Mouse (Mus musculus): ENCODE results near the gene Olfr206. TPM values are rescaled to one million over a fixed set of nuclear protein-coding genes. Genes with fewer than 3 reads are reported as not detected.

Olfr206 gene
- not detected in 2 replicates for polyA plus RNA-seq (2012; rRNA removed; ENCODE audit: low replicate concordance)

GRCm38 (mm10) chr16:59349146-59349545 is at the start of gene Olfr206:
Gene Olfr206, minus strand, starts transcription at chr16:59349246.

GRCm38 (mm10) chr16:59363893-59364292 is 14.8 kb upstream of the Olfr206 start, which contains the start of gene Olfr209:
Gene Olfr209, minus strand, starts transcription at chr16:59363993.

GRCm38 (mm10) chr16:59331038-59331437 is 18.0 kb downstream of the Olfr206 start, which contains the start of gene Olfr205:
Gene Olfr205, minus strand, starts transcription at chr16:59331138.

GRCm38 (mm10) chr16:59318148-59318547 is 30.9 kb downstream of the Olfr206 start, which contains the start of gene Olfr204:
Gene Olfr204, minus strand, starts transcription at chr16:59318248.

GRCm38 (mm10) chr16:59298581-59298980 is 50.5 kb downstream of the Olfr206 start, which contains the start of gene Olfr203:
Gene Olfr203, plus strand, starts transcription at chr16:59298881.

Other genes starting within 250 kb of the Olfr206 start
- not detected in 2 replicates for gene Olfr193, start 237.4 kb downstream of the Olfr206 start, polyA plus RNA-seq (2012; rRNA removed; ENCODE audit: low replicate concordance)
- not detected in 2 replicates for gene Olfr194, start 228.2 kb downstream of the Olfr206 start, polyA plus RNA-seq (2012; rRNA removed; ENCODE audit: low replicate concordance)
- gene Olfr195, start 202.2 kb downstream of the Olfr206 start, polyA plus RNA-seq (2012; rRNA removed; ENCODE audit: low replicate concordance), result not detected in 2 replicates
- gene Olfr196, start 178.8 kb downstream of the Olfr206 start, polyA plus RNA-seq (2012; rRNA removed; ENCODE audit: low replicate concordance), result not detected in 2 replicates
- not detected in 2 replicates for gene Olfr198, start 145.7 kb downstream of the Olfr206 start, polyA plus RNA-seq (2012; rRNA removed; ENCODE audit: low replicate concordance)
- not detected in 2 replicates for gene Olfr199, start 129.5 kb downstream of the Olfr206 start, polyA plus RNA-seq (2012; rRNA removed; ENCODE audit: low replicate concordance)
- gene Olfr201, start 76.6 kb downstream of the Olfr206 start, polyA plus RNA-seq (2012; rRNA removed; ENCODE audit: low replicate concordance), result not detected in 2 replicates
- not detected in 2 replicates for gene Olfr202, start 62.5 kb downstream of the Olfr206 start, polyA plus RNA-seq (2012; rRNA removed; ENCODE audit: low replicate concordance)
- gene Olfr203, start 50.4 kb downstream of the Olfr206 start, polyA plus RNA-seq (2012; rRNA removed; ENCODE audit: low replicate concordance), result not detected in 2 replicates
- gene Olfr204, start 31.0 kb downstream of the Olfr206 start, polyA plus RNA-seq (2012; rRNA removed; ENCODE audit: low replicate concordance), result not detected in 2 replicates
- gene Olfr205, start 18.1 kb downstream of the Olfr206 start, polyA plus RNA-seq (2012; rRNA removed; ENCODE audit: low replicate concordance), result not detected in 2 replicates
- gene Olfr209, start 14.7 kb upstream of the Olfr206 start, polyA plus RNA-seq (2012; rRNA removed; ENCODE audit: low replicate concordance), result not detected in 2 replicates
- not detected in 2 replicates for gene Gabrr3, start 58.1 kb upstream of the Olfr206 start, polyA plus RNA-seq (2012; rRNA removed; ENCODE audit: low replicate concordance)
- 4.6 and 7.8 TPM in 2 replicates for gene Riox2, start 122.5 kb upstream of the Olfr206 start, polyA plus RNA-seq (2012; rRNA removed; ENCODE audit: low replicate concordance)